Mouse (Mus musculus) C2C12 (cell line): ENCODE measurements around the gene Ifna6.
"Not testable (repeated sequence)": the region's sequence is repeated elsewhere in the genome, so short reads cannot be mapped to it uniquely, and the experiment has no call there.

Experiments
- CEBPB ChIP-seq: IDR thresholded peaks from one replicate; pipeline ENCODE4 v1.6.1; 2011; ENCODE audit warnings: low read depth, mild to moderate bottlenecking, control low read depth, moderate library complexity
- CTCF ChIP-seq: IDR thresholded peaks from one replicate; pipeline ENCODE4 v1.5.1; 2011; ENCODE audit not compliant: control insufficient read depth, insufficient read depth, insufficient read length
- MAX ChIP-seq: IDR thresholded peaks from one replicate; pipeline ENCODE4 v1.6.1; 2011; ENCODE audit warnings: mild to moderate bottlenecking, control low read depth

- not testable (repeated sequence) for TF ChIP-seq CTCF, CEBPB, MAX
These were observed 27.9 kb upstream of the Ifna6 start, which contains the start of gene Gm13285 for GRCm38 (mm10) chr4:88799365-88799764.
